Mouse (Mus musculus): ENCODE data around the gene Smarcc1. TPM values are rescaled to one million over a fixed set of nuclear protein-coding genes. Genes with fewer than 3 reads are reported as not detected.

The Smarcc1 gene
- polyA plus RNA-seq, 1 experiment from 2014 or later: 69.1 TPM

GRCm38 (mm10) chr9:110247049-110247448 lies 129.5 kb downstream of the Smarcc1 start:
- no peaks in the 10 kb centered on the region for H3K36me3 ChIP-seq (ENCODE audit: control insufficient read depth, insufficient read depth, low read length)
- no peaks in the 10 kb centered on the region for H3K9me3 ChIP-seq (ENCODE audit: control insufficient read depth, low read length)
- DNase-seq (ENCODE audit: low spot score): no peak
- peaks cover 10% of the 10 kb centered on the region for H3K4me1 ChIP-seq (replicated peaks; ENCODE audit: control insufficient read depth, insufficient read depth, low read length)
- no peak for ATAC-seq (replicated peaks; ENCODE audit: low FRiP score)
- WGBS: 79% methylated on average over 10 of the region's 10 CpGs
- no peak overlapping the region for H3K9ac ChIP-seq (ENCODE audit: low read depth, low read length)
- H3K27ac ChIP-seq (ENCODE audit: low read depth, low read length): no peak overlapping the region
- H3K4me2 ChIP-seq: no peak overlapping the region
- H3K4me3 ChIP-seq (ENCODE audit: low read depth, low read length): no peak overlapping the region
- peaks cover 40% of the 10 kb centered on the region for H3K27me3 ChIP-seq (replicated peaks; ENCODE audit: control insufficient read depth, insufficient read depth, low read length)

DNA sequence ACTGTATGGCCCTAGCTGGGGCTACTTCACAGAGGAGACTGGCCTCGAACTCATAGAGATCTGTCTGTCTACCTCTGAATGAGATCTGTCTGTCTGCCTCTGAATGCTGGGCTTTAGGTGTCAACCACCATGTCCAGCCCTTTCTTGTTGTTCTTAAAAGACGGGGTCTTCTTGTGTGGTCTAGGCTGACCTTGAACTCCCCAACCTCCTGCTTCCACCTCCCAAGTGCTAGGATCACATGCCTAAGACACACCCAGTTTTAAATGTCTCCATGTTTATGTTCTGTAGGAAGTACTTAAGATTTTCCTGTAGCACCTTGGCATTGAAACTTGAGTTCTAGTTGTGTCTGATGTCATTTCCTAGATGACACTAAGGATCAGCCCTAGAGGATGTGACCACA lies 131.4 kb downstream of the Smarcc1 start:
- no peak for ATAC-seq (replicated peaks; ENCODE audit: low FRiP score)
- H3K27me3 ChIP-seq (replicated peaks; ENCODE audit: control insufficient read depth, insufficient read depth, low read length): peaks cover 31% of the 10 kb centered on the region
- H3K4me1 ChIP-seq (replicated peaks; ENCODE audit: control insufficient read depth, insufficient read depth, low read length): peaks cover 10% of the 10 kb centered on the region
- no peak overlapping the region for H3K4me2 ChIP-seq
- no peak overlapping the region for H3K4me3 ChIP-seq (ENCODE audit: low read depth, low read length)
- H3K9me3 ChIP-seq (ENCODE audit: control insufficient read depth, low read length): no peaks in the 10 kb centered on the region
- H3K9ac ChIP-seq (ENCODE audit: low read depth, low read length): no peak overlapping the region
- DNase-seq (ENCODE audit: low spot score): no peak
- WGBS: 80% methylated on average over 2 of the region's 2 CpGs
- no peaks in the 10 kb centered on the region for H3K36me3 ChIP-seq (ENCODE audit: control insufficient read depth, insufficient read depth, low read length)
- H3K27ac ChIP-seq (ENCODE audit: low read depth, low read length): no peak overlapping the region

DNA sequence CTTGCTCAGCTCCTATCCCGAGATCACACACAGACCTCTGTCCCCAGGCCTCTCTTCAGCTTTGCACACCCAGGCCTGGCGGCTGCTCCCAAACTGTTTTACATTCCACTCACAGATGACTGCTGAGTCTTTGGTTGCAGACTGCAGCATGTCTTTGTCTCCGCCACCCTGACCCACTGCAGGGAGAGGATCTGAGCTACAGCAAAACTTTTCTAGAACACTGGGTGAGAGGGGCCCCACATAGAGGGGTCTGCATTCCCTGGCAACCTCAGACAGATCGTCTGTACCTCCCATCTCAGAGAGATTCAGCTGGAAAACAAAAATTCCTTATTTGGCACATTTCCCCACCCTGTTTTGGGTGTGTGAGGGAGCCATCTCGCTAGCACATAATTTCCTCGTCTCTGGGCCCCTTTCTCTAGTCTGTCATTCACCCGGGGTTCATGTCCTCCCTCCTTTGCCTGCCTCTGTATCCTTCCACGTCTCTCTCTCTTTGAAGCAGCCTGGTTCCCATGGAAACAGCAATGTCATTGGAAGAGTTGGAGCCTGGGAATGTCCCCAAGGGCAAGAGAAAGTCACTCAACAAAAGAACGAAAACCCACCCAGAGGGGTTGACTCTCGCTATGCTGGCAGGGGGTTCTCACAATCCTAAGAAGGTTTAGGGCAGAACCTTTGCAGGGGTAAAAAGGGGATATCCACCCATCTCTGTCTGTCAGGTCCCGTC lies 132.5 kb downstream of the Smarcc1 start:
- ATAC-seq (replicated peaks; ENCODE audit: low FRiP score) (no peak), DNase-seq (ENCODE audit: low spot score) (no peak)
- no peak overlapping the region for H3K9ac ChIP-seq (ENCODE audit: low read depth, low read length)
- H3K4me2 ChIP-seq: no peak overlapping the region
- 45% methylated on average over 11 of the region's 11 CpGs for WGBS
- H3K27me3 ChIP-seq (replicated peaks; ENCODE audit: control insufficient read depth, insufficient read depth, low read length): peaks cover 20% of the 10 kb centered on the region
- H3K4me1 ChIP-seq (replicated peaks; ENCODE audit: control insufficient read depth, insufficient read depth, low read length): peaks cover 7% of the 10 kb centered on the region
- no peak overlapping the region for H3K4me3 ChIP-seq (ENCODE audit: low read depth, low read length)
- H3K36me3 ChIP-seq (ENCODE audit: control insufficient read depth, insufficient read depth, low read length): no peaks in the 10 kb centered on the region
- H3K27ac ChIP-seq (ENCODE audit: low read depth, low read length): no peak overlapping the region
- H3K9me3 ChIP-seq (ENCODE audit: control insufficient read depth, low read length): no peaks in the 10 kb centered on the region

GRCm38 (mm10) chr9:110250776-110251175 lies 133.3 kb downstream of the Smarcc1 start:
- DNase-seq (ENCODE audit: low spot score) (no peak), ATAC-seq (replicated peaks; ENCODE audit: low FRiP score) (no peak)
- peaks cover 13% of the 10 kb centered on the region for H3K27me3 ChIP-seq (replicated peaks; ENCODE audit: control insufficient read depth, insufficient read depth, low read length)
- H3K4me1 ChIP-seq (replicated peaks; ENCODE audit: control insufficient read depth, insufficient read depth, low read length): peaks cover 3% of the 10 kb centered on the region
- H3K9me3 ChIP-seq (ENCODE audit: control insufficient read depth, low read length): no peaks in the 10 kb centered on the region
- WGBS: 89% methylated on average over 14 of the region's 14 CpGs
- H3K4me2 ChIP-seq: no peak overlapping the region
- H3K9ac ChIP-seq (ENCODE audit: low read depth, low read length): no peak overlapping the region
- no peaks in the 10 kb centered on the region for H3K36me3 ChIP-seq (ENCODE audit: control insufficient read depth, insufficient read depth, low read length)
- no peak overlapping the region for H3K27ac ChIP-seq (ENCODE audit: low read depth, low read length)
- H3K4me3 ChIP-seq (ENCODE audit: low read depth, low read length): no peak overlapping the region

GRCm38 (mm10) chr9:110255407-110256019 lies 138.0 kb downstream of the Smarcc1 start:
- Histone ChIP-seq H3K9ac (ENCODE audit: low read depth, low read length) (no peak overlapping the region), H3K4me1 (replicated peaks; ENCODE audit: control insufficient read depth, insufficient read depth, low read length) (no peaks in the 10 kb centered on the region), H3K36me3 (ENCODE audit: control insufficient read depth, insufficient read depth, low read length) (no peaks in the 10 kb centered on the region), H3K9me3 (ENCODE audit: control insufficient read depth, low read length) (no peaks in the 10 kb centered on the region), H3K27me3 (replicated peaks; ENCODE audit: control insufficient read depth, insufficient read depth, low read length) (no peaks in the 10 kb centered on the region), H3K4me3 (ENCODE audit: low read depth, low read length) (no peak overlapping the region), H3K27ac (ENCODE audit: low read depth, low read length) (no peak overlapping the region), H3K4me2 (no peak overlapping the region)
- ATAC-seq (replicated peaks; ENCODE audit: low FRiP score): no peak
- no peak for DNase-seq (ENCODE audit: low spot score)
- 79% methylated on average over 15 of the region's 15 CpGs for WGBS

DNA sequence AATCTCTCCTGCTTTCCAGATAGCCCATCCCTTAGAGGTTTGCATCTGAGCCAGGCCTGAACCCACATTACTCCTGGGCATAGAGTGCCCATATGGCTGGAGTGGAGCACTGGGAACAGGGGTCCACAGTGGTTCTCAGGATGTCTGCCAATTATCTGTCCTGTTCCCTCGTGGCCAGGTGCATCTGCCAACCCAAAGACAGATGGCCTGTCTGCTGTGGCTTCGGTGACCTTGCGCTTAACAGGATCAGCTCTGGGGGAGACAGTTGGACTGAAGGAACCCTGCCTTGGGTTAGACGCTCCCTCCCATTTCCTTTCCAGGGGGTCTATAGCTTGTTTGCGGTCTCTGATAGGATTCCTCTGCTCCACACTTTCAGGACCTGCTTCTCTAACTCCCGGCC lies 141.1 kb downstream of the Smarcc1 start:
- no peak overlapping the region for H3K27ac ChIP-seq (ENCODE audit: low read depth, low read length)
- WGBS: 72% methylated on average over 6 of the region's 6 CpGs
- H3K36me3 ChIP-seq (ENCODE audit: control insufficient read depth, insufficient read depth, low read length): no peaks in the 10 kb centered on the region
- H3K4me3 ChIP-seq (ENCODE audit: low read depth, low read length): no peak overlapping the region
- no peak overlapping the region for H3K4me2 ChIP-seq
- ATAC-seq (replicated peaks; ENCODE audit: low FRiP score) (no peak), DNase-seq (ENCODE audit: low spot score) (no peak)
- no peaks in the 10 kb centered on the region for H3K4me1 ChIP-seq (replicated peaks; ENCODE audit: control insufficient read depth, insufficient read depth, low read length)
- H3K9me3 ChIP-seq (ENCODE audit: control insufficient read depth, low read length): no peaks in the 10 kb centered on the region
- no peaks in the 10 kb centered on the region for H3K27me3 ChIP-seq (replicated peaks; ENCODE audit: control insufficient read depth, insufficient read depth, low read length)
- H3K9ac ChIP-seq (ENCODE audit: low read depth, low read length): no peak overlapping the region

DNA sequence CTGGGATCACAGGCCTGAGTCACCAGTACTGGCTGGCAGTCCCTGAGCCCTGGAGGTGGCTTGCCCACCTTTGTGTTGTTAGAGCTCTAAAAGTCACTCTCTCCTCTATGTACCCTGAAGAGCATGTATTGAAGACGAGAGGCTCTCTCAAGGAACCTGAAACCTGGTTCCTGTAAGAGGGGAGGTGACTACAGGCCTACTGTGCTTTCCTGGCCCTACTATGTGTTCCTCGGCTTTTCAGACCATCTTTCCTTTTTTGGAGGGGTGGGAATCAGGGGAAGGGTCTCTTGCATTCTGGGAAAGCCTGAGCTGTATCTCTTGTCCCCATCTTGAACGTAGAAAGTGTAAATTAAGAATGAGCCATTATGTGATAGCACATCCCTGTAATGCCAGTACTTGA lies 141.6 kb downstream of the Smarcc1 start:
- Histone ChIP-seq H3K36me3 (ENCODE audit: control insufficient read depth, insufficient read depth, low read length) (no peaks in the 10 kb centered on the region), H3K9ac (ENCODE audit: low read depth, low read length) (no peak overlapping the region), H3K27ac (ENCODE audit: low read depth, low read length) (no peak overlapping the region), H3K9me3 (ENCODE audit: control insufficient read depth, low read length) (no peaks in the 10 kb centered on the region), H3K4me1 (replicated peaks; ENCODE audit: control insufficient read depth, insufficient read depth, low read length) (no peaks in the 10 kb centered on the region), H3K4me3 (ENCODE audit: low read depth, low read length) (no peak overlapping the region), H3K27me3 (replicated peaks; ENCODE audit: control insufficient read depth, insufficient read depth, low read length) (no peaks in the 10 kb centered on the region), H3K4me2 (no peak overlapping the region)
- 57% methylated on average over 3 of the region's 3 CpGs for WGBS
- no peak for ATAC-seq (replicated peaks; ENCODE audit: low FRiP score)
- DNase-seq (ENCODE audit: low spot score): no peak

GRCm38 (mm10) chr9:110263181-110263580 lies 145.7 kb downstream of the Smarcc1 start:
- H3K36me3 ChIP-seq (ENCODE audit: control insufficient read depth, insufficient read depth, low read length): no peaks in the 10 kb centered on the region
- ATAC-seq (replicated peaks; ENCODE audit: low FRiP score) (no peak), DNase-seq (ENCODE audit: low spot score) (no peak)
- no peak overlapping the region for H3K4me3 ChIP-seq (ENCODE audit: low read depth, low read length)
- H3K4me1 ChIP-seq (replicated peaks; ENCODE audit: control insufficient read depth, insufficient read depth, low read length): no peaks in the 10 kb centered on the region
- H3K9me3 ChIP-seq (ENCODE audit: control insufficient read depth, low read length): no peaks in the 10 kb centered on the region
- no peaks in the 10 kb centered on the region for H3K27me3 ChIP-seq (replicated peaks; ENCODE audit: control insufficient read depth, insufficient read depth, low read length)
- H3K27ac ChIP-seq (ENCODE audit: low read depth, low read length): no peak overlapping the region
- no peak overlapping the region for H3K4me2 ChIP-seq
- H3K9ac ChIP-seq (ENCODE audit: low read depth, low read length): no peak overlapping the region
- 79% methylated on average over 8 of the region's 8 CpGs for WGBS

DNA sequence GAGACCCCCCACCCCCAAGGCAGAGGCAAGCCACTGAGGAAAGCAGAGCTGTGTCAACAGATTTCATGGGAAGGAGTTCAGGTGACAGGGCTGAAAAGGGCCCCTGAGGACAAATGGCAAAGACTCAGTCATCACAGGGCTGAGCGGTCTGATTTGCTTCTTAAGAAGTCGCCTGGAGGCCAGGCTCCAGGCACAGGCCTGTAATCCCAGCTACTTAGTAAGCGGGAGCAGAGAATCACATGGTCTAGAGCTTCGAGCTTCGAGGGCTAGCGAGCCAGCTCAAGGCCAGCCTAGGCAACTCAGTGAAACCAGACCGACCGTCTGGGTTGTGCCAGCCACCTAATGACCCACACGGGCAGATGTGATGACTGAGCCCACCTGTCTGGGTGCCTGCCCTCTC lies 147.5 kb downstream of the Smarcc1 start:
- ATAC-seq (replicated peaks; ENCODE audit: low FRiP score): no peak
- Histone ChIP-seq H3K4me2 (no peak overlapping the region), H3K9ac (ENCODE audit: low read depth, low read length) (no peak overlapping the region), H3K27me3 (replicated peaks; ENCODE audit: control insufficient read depth, insufficient read depth, low read length) (no peaks in the 10 kb centered on the region), H3K36me3 (ENCODE audit: control insufficient read depth, insufficient read depth, low read length) (no peaks in the 10 kb centered on the region), H3K27ac (ENCODE audit: low read depth, low read length) (no peak overlapping the region), H3K4me3 (ENCODE audit: low read depth, low read length) (no peak overlapping the region), H3K4me1 (replicated peaks; ENCODE audit: control insufficient read depth, insufficient read depth, low read length) (no peaks in the 10 kb centered on the region), H3K9me3 (ENCODE audit: control insufficient read depth, low read length) (no peaks in the 10 kb centered on the region)
- WGBS: 85% methylated on average over 9 of the region's 9 CpGs
- DNase-seq (ENCODE audit: low spot score): no peak
